Comparison of ENCODE assay signal across 23 mouse cellular contexts in the genomic region with DNA sequence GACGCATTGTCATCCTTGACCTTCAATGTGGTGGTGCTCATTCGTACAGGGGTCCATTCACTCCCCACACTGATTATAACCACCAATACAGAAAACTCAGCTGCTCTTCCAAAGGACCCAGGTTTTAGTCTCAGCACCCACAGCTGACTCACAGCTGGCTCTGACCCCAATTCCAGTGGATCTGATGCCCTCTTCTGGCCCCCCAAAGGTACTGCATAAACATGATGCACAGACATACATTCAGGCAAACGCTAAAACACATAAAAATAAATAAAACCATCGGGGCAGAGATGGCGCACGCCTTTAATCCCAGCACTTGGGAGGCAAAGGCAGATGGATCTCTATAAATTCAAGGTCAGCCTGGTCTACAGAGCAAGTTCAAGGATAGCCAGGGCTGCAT. TPM values are rescaled to one million over a fixed set of nuclear protein-coding genes. Genes with fewer than 3 reads are reported as not detected.
DNase-seq lines count a peak whose midpoint lies in the region; ATAC-seq and TF ChIP-seq lines count a peak whose summit lies in the region.
"Had no signal": no experiment of that assay in that cellular context is flagged by ENCODE, and none has a peak within 500 bp of the region (broad histone marks: within the 10 kb centered on the region; RNA-seq: fewer than 3 reads in every experiment).

No protein-coding gene starts in this region.

- 87% methylated on average over 6 of the region's 6 CpGs for WGBS in kidney, adult 2 months
- 78% methylated on average over 6 of the region's 6 CpGs for WGBS in lung, postnatal 0 days
- 80% methylated on average over 6 of the region's 6 CpGs for WGBS in stomach, postnatal 0 days

- no peaks in the 10 kb centered on the region for H3K4me1 ChIP-seq in kidney, adult 2 months (ENCODE audit: control insufficient read depth, insufficient read depth, low read length)
- H3K4me1 ChIP-seq in lung, postnatal 0 days (ENCODE audit: insufficient read depth, low read depth, low read length), result no peaks in the 10 kb centered on the region
- H3K4me1 ChIP-seq in stomach, postnatal 0 days (replicated peaks; ENCODE audit: control insufficient read depth, insufficient read depth), result no peaks in the 10 kb centered on the region
- H3K4me1 ChIP-seq: embryonic facial prominence, embryonic 12.5 days; limb, embryonic 10.5 days; neural tube, embryonic 15.5 days had no signal

- H3K4me3 ChIP-seq in kidney, adult 2 months (ENCODE audit: insufficient read depth, low read depth, low read length), result no peak overlapping the region
- no peak overlapping the region for H3K4me3 ChIP-seq in lung, postnatal 0 days (ENCODE audit: low read depth, low read length)
- no peak overlapping the region for H3K4me3 ChIP-seq in stomach, postnatal 0 days (ENCODE audit: low read depth, low read length)
- H3K4me3 ChIP-seq: embryonic facial prominence, embryonic 12.5 days; limb, embryonic 10.5 days; neural tube, embryonic 15.5 days had no signal

- TF ChIP-seq POLR2A in kidney, adult 2 months (IDR thresholded peaks at IDR 0.05; ENCODE audit: low read depth, low read length), result no peak

- no peak overlapping the region for H3K4me2 ChIP-seq in lung, postnatal 0 days (replicated peaks; ENCODE audit: low read depth, low read length)
- no peak overlapping the region for H3K4me2 ChIP-seq in stomach, postnatal 0 days (replicated peaks; ENCODE audit: low read depth)
- H3K4me2 ChIP-seq: embryonic facial prominence, embryonic 12.5 days; midbrain, embryonic 11.5 days; neural tube, embryonic 15.5 days had no signal

- ATAC-seq in lung, postnatal 0 days, result no peak
- ATAC-seq in stomach, postnatal 0 days (ENCODE audit: low FRiP score, low TSS enrichment), result no peak
- no peak for ATAC-seq in granulocyte monocyte progenitor cell, adult 5-6 weeks (replicated peaks; ENCODE audit: poor library complexity, severe bottlenecking)
- ATAC-seq: hindbrain, postnatal 0 days had no signal

- 0 out of 2 replicates have a peak, but pooled peaks have one; percentile 18 for TF ChIP-seq CTCF in kidney, adult 2 months (conservative IDR thresholded peaks at IDR 0.05; ENCODE audit: insufficient read depth, insufficient read length, low read depth, low read length)
- peak; percentile 30 for TF ChIP-seq CTCF in lung, postnatal 0 days (IDR thresholded peaks at IDR 0.05)
- peak; percentile 43 for TF ChIP-seq CTCF in stomach, postnatal 0 days (IDR thresholded peaks at IDR 0.05; ENCODE audit: low read depth)

- DNase-seq in kidney, adult 2 months, result no peak
- no peak for DNase-seq in kidney, adult 9 months
- DNase-seq in lung, postnatal 0 days (ENCODE audit: low spot score), result no peak
- DNase-seq in lung, postnatal 25 days (ENCODE audit: low spot score), result no peak
- peak; percentile 52 for DNase-seq in R1 (ENCODE audit: low read depth, low spot score)
- no peak for DNase-seq in stomach, postnatal 0 days (ENCODE audit: low spot score)
- DNase-seq: adrenal gland, postnatal 14 days; cerebellum, adult 9-10 months had no signal

- TF ChIP-seq EP300 in lung, postnatal 0 days (IDR thresholded peaks at IDR 0.05), result no peak
- no peak for TF ChIP-seq EP300 in stomach, postnatal 0 days (optimal IDR thresholded peaks at IDR 0.05)

- no peaks in the 10 kb centered on the region for H3K36me3 ChIP-seq in kidney, adult 2 months (ENCODE audit: control insufficient read depth, insufficient read depth, low read length)
- H3K36me3 ChIP-seq in lung, postnatal 0 days (ENCODE audit: insufficient read depth, low read length), result no peaks in the 10 kb centered on the region
- H3K36me3 ChIP-seq in stomach, postnatal 0 days (ENCODE audit: control insufficient read depth, insufficient read depth, low read length), result no peaks in the 10 kb centered on the region
- H3K36me3 ChIP-seq: embryonic facial prominence, embryonic 12.5 days; limb, embryonic 10.5 days; neural tube, embryonic 15.5 days had no signal

- no peaks in the 10 kb centered on the region for H3K9me3 ChIP-seq in lung, postnatal 0 days (ENCODE audit: low read length)
- H3K9me3 ChIP-seq in stomach, postnatal 0 days (ENCODE audit: control insufficient read depth, low read length), result no peaks in the 10 kb centered on the region
- H3K9me3 ChIP-seq: embryonic facial prominence, embryonic 12.5 days; limb, embryonic 10.5 days; neural tube, embryonic 15.5 days had no signal

- no peak overlapping the region for H3K9ac ChIP-seq in lung, postnatal 0 days (replicated peaks; ENCODE audit: low read depth)
- no peak overlapping the region for H3K9ac ChIP-seq in stomach, postnatal 0 days (ENCODE audit: low read length)
- H3K9ac ChIP-seq: embryonic facial prominence, embryonic 12.5 days; neural tube, embryonic 15.5 days had no signal

- H3K27me3 ChIP-seq in kidney, adult 2 months (replicated peaks; ENCODE audit: control insufficient read depth, insufficient read depth, low read length), result no peaks in the 10 kb centered on the region
- no peaks in the 10 kb centered on the region for H3K27me3 ChIP-seq in lung, postnatal 0 days (replicated peaks; ENCODE audit: insufficient read depth, low read length)
- no peaks in the 10 kb centered on the region for H3K27me3 ChIP-seq in stomach, postnatal 0 days (ENCODE audit: control insufficient read depth, insufficient read depth, low read length)
- H3K27me3 ChIP-seq: embryonic facial prominence, embryonic 12.5 days; neural tube, embryonic 15.5 days had no signal

- no peak overlapping the region for H3K27ac ChIP-seq in kidney, adult 2 months (ENCODE audit: insufficient read depth, low read depth, low read length)
- no peak overlapping the region for H3K27ac ChIP-seq in lung, postnatal 0 days (ENCODE audit: low read length)
- H3K27ac ChIP-seq in stomach, postnatal 0 days (replicated peaks), result no peak overlapping the region
- H3K27ac ChIP-seq: embryonic facial prominence, embryonic 12.5 days; hindbrain, postnatal 0 days; limb, embryonic 10.5 days; macrophage; neural tube, embryonic 15.5 days had no signal

RNA-seq across cellular contexts. Expression of gene Slc6a9, which starts 34.4 kb away (rescaled TPM):
- 19.2 and 25.7 TPM in 2 replicates for polyA plus RNA-seq in kidney, adult 2 months (2012; rRNA removed)
- polyA plus RNA-seq in lung, postnatal 0 days (2015; fragmentation: Nextera tagmentation; extraction: Ambion mirVana), result 17.3 and 19.1 TPM in 2 replicates
- polyA plus RNA-seq in stomach, postnatal 0 days (2015; fragmentation: Nextera tagmentation; extraction: Ambion mirVana), result 20.6 and 25.2 TPM in 2 replicates
- total RNA-seq in granulocyte monocyte progenitor cell, adult 5-6 weeks (2014; fragmentation: Nextera tagmentation), result not detected in 2 replicates
- not detected in 2 replicates for total RNA-seq in granulocyte monocyte progenitor cell, adult 5-6 weeks (2017)
- polyA plus RNA-seq: macrophage had no signal

RNA-seq across cellular contexts. Expression of gene Klf17, which starts 34.5 kb away (rescaled TPM):
- not detected in 2 replicates for polyA plus RNA-seq in kidney, adult 2 months (2012; rRNA removed)
- not detected in 2 replicates for polyA plus RNA-seq in lung, postnatal 0 days (2015; fragmentation: Nextera tagmentation; extraction: Ambion mirVana)
- 0.12 and 0.16 TPM in 2 replicates for polyA plus RNA-seq in stomach, postnatal 0 days (2015; fragmentation: Nextera tagmentation; extraction: Ambion mirVana)
- not detected in 2 replicates for total RNA-seq in granulocyte monocyte progenitor cell, adult 5-6 weeks (2014; fragmentation: Nextera tagmentation)
- total RNA-seq in granulocyte monocyte progenitor cell, adult 5-6 weeks (2017), result not detected in 2 replicates
- total RNA-seq: adrenal gland, postnatal 14 days; gastrocnemius, postnatal 4 days; hematopoietic stem cell, adult 5-6 weeks; hindbrain, postnatal 0 days had no signal
- polyA plus RNA-seq: C2C12; cortical plate, adult 2 months; embryonic facial prominence, embryonic 12.5 days; heart, embryonic 14.5 days; hindbrain, postnatal 0 days; kidney, embryonic 14.5 days; liver, embryonic 16.5 days; macrophage; midbrain, embryonic 11.5 days; neural tube, embryonic 15.5 days; urinary bladder, adult 2 months had no signal
